Mouse (Mus musculus): Measurements from ENCODE around the gene Esp24. TPM values are rescaled to one million over a fixed set of nuclear protein-coding genes. Genes with fewer than 3 reads are reported as not detected.
"Not testable (repeated sequence)": the region's sequence is repeated elsewhere in the genome, so short reads cannot be mapped to it uniquely, and the experiment has no call there.

Gene Esp24
- not detected for polyA plus RNA-seq (2012; fragmentation: generic; extraction: Trizol)

DNA sequence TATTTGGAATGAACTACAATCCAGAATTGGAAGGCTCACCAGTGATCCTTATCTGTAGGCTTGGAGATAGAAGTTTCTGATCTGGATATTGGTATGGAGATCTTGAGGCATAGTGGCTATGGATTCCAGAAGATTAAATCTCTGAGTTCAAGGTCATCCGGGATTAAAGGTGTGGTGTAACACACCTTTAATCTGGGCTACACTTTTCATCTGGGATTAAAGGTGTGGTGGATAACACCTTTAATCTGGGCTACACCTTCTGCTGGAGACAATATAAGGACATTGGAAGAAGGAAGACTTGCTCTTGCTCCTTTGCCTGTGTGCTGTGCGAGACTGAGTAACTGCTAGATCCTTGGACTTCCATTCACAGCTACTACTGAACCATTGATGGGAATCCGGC, at the start of gene Esp24:
TSS of gene Esp24 (plus strand) at position 301 of the 400 bp plus-strand sequence.
- not testable (repeated sequence) for H3K79me2 ChIP-seq (ENCODE audit: control insufficient read depth, insufficient read depth); H3K4me2 ChIP-seq (ENCODE audit: low read depth); H3ac ChIP-seq (ENCODE audit: control insufficient read depth, insufficient read length); H3K36me3 ChIP-seq (ENCODE audit: control insufficient read depth, insufficient read depth); H3K4me3 ChIP-seq; H3K27me3 ChIP-seq (ENCODE audit: control insufficient read depth, insufficient read depth, insufficient read length)

DNA sequence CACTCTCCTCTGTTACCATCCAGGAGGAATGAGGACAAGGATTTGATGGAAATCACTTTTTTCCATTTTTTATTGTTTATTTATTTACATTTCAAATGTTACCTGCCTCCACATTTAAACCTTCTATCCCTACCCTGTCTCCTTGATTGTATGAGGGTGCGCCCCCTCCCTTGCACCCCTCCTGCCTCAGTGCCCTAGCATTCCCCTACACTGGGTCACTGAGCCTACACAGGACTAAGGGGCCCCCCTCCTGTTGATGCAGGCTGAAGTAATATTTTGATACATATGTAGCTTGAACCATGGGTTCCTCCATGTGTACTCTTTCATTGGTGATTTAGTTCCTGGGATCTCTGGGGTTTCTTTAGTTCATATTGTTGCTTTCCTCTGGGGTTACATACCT, 26.6 kb upstream of the Esp24 start:
- no peaks in the 10 kb centered on the region for H3K36me3 ChIP-seq (ENCODE audit: control insufficient read depth, insufficient read depth)
- H3K79me2 ChIP-seq (ENCODE audit: control insufficient read depth, insufficient read depth), result no peaks in the 10 kb centered on the region
- H3K4me3 ChIP-seq, result no peak overlapping the region
- TF ChIP-seq POLR2A (IDR thresholded peaks at IDR 0.05; ENCODE audit: insufficient read length, low read depth) (no peak), REST (IDR thresholded peaks at IDR 0.05; ENCODE audit: insufficient read depth, insufficient read length) (no peak), E2F4 (IDR thresholded peaks at IDR 0.05; ENCODE audit: insufficient read depth) (no peak), SRF (IDR thresholded peaks at IDR 0.05; ENCODE audit: control insufficient read depth, insufficient read length, low read depth) (no peak), MAX (IDR thresholded peaks at IDR 0.05; ENCODE audit: low read depth) (no peak), CEBPB (IDR thresholded peaks at IDR 0.05; ENCODE audit: insufficient read depth, poor library complexity, severe bottlenecking) (no peak), MYOD1 (IDR thresholded peaks at IDR 0.05; ENCODE audit: control insufficient read depth in 1 of 3, insufficient read length in 2 of 3, low read depth in 2 of 3) (no peak), USF1 (IDR thresholded peaks at IDR 0.05; ENCODE audit: low read depth) (no peak), TCF3 (IDR thresholded peaks at IDR 0.05; ENCODE audit: insufficient read length, low read depth) (no peak)
- H3K27me3 ChIP-seq (ENCODE audit: control insufficient read depth, insufficient read depth, insufficient read length), result no peaks in the 10 kb centered on the region
- no peak overlapping the region for H3ac ChIP-seq (ENCODE audit: control insufficient read depth, insufficient read length)
- no peak overlapping the region for H3K4me2 ChIP-seq (ENCODE audit: low read depth)

DNA sequence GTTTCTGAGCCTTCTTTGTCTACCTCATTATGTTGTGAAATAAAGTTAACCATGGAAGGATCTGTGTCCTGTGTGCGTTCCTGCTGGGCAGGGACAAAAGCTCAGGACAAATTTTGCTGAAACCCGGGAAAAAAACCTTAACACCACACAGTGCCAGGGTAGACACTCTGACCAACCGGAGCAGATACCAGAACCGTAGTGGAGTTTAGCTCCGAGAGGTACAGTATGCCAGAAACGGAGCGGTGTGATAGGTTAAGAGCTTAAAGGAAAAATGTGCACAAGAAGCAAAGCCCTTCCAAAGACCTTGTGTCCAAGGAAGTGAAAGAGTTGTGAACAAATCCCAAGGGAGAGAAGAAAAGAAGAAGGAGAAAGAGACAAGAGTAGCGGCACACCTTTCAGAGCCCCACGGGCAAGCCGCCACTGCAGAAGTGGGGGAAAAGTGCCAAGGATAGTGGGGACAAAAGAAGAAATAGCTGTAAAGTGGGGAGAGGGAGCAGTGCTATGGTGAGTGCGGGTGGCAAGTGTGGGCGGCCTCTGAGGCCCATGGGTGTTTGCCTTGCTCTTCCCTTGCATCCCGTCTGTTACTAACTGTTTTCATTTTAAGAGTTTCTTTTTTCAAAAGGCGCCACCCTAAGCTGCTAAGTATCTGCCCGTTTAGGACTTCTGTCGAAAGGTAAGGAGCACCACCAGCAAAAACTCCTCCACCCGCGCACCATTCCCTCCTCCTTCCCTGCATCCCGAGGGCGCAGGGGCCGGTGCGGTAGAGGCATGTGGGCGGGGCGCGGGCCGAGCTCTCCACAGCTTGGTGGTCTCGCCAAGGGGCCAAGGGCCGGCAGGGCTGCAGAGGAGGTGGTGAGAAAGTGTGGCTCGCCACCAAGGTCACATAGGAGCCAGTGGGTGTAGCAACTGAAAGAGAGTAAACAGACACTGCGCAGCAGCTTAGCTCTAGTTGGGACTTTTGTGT, 25.5 kb upstream of the Esp24 start:
- Histone ChIP-seq H3K36me3 (ENCODE audit: control insufficient read depth, insufficient read depth) (no peaks in the 10 kb centered on the region), H3K27me3 (ENCODE audit: control insufficient read depth, insufficient read depth, insufficient read length) (no peaks in the 10 kb centered on the region), H3ac (ENCODE audit: control insufficient read depth, insufficient read length) (no peak overlapping the region), H3K79me2 (ENCODE audit: control insufficient read depth, insufficient read depth) (no peaks in the 10 kb centered on the region), H3K4me2 (ENCODE audit: low read depth) (no peak overlapping the region), H3K4me3 (no peak overlapping the region)
- TF ChIP-seq MYOD1 (IDR thresholded peaks at IDR 0.05; ENCODE audit: control insufficient read depth in 1 of 3, insufficient read length in 2 of 3, low read depth in 2 of 3), result no peak
- TF ChIP-seq MYOG (IDR thresholded peaks at IDR 0.05; ENCODE audit: control insufficient read depth in 1 of 3, insufficient read depth in 1 of 3, insufficient read length in 2 of 3, low read depth in 2 of 3), result no peak
- no peak for TF ChIP-seq E2F4 (IDR thresholded peaks at IDR 0.05; ENCODE audit: insufficient read depth)
- TF ChIP-seq REST (IDR thresholded peaks at IDR 0.05; ENCODE audit: insufficient read depth, insufficient read length), result no peak
- TF ChIP-seq TCF3 (IDR thresholded peaks at IDR 0.05; ENCODE audit: insufficient read length, low read depth), result no peak
- no peak for TF ChIP-seq SRF (IDR thresholded peaks at IDR 0.05; ENCODE audit: control insufficient read depth, insufficient read length, low read depth)
- TF ChIP-seq USF1 (IDR thresholded peaks at IDR 0.05; ENCODE audit: low read depth), result no peak
- TF ChIP-seq POLR2AphosphoS2 (IDR thresholded peaks at IDR 0.05; ENCODE audit: insufficient read length, low read depth), result no peak

DNA sequence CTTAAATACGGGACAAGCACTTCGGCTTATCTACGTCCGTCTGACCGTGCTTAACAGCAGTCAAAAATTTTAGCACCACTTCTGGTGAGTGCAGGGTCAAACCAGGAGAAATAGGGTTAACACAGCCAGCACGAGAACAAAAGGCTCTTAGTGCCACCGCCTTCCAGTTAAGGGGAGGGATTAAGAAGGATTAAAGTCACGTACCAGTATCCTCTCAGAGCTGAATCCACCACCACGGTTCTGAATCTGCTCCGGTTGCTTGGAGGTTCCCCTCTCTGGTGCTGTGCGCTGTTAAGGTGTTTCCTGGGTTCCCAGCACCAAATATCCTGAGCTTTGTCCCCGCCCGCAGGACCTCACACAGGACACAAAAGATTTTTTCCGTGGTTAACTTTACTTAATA, 19.3 kb upstream of the Esp24 start:
- Histone ChIP-seq H3ac (ENCODE audit: control insufficient read depth, insufficient read length) (no peak overlapping the region), H3K4me2 (ENCODE audit: low read depth) (no peak overlapping the region), H3K4me3 (no peak overlapping the region), H3K79me2 (ENCODE audit: control insufficient read depth, insufficient read depth) (no peaks in the 10 kb centered on the region), H3K27me3 (ENCODE audit: control insufficient read depth, insufficient read depth, insufficient read length) (no peaks in the 10 kb centered on the region), H3K36me3 (ENCODE audit: control insufficient read depth, insufficient read depth) (no peaks in the 10 kb centered on the region)
- no peak for TF ChIP-seq USF1 (IDR thresholded peaks at IDR 0.05; ENCODE audit: low read depth)
- TF ChIP-seq MYOD1 (IDR thresholded peaks at IDR 0.05; ENCODE audit: control insufficient read depth in 1 of 3, insufficient read length in 2 of 3, low read depth in 2 of 3), result no peak
- TF ChIP-seq POLR2AphosphoS2 (IDR thresholded peaks at IDR 0.05; ENCODE audit: insufficient read length, low read depth), result no peak
- no peak for TF ChIP-seq SRF (IDR thresholded peaks at IDR 0.05; ENCODE audit: control insufficient read depth, insufficient read length, low read depth)
- TF ChIP-seq CEBPB (IDR thresholded peaks at IDR 0.05; ENCODE audit: insufficient read depth, poor library complexity, severe bottlenecking), result no peak
- no peak for TF ChIP-seq TCF12 (IDR thresholded peaks at IDR 0.05; ENCODE audit: insufficient read depth, poor library complexity, severe bottlenecking)
- TF ChIP-seq MAX (IDR thresholded peaks at IDR 0.05; ENCODE audit: low read depth), result no peak
- TF ChIP-seq MYOG (IDR thresholded peaks at IDR 0.05; ENCODE audit: control insufficient read depth in 1 of 3, insufficient read depth in 1 of 3, insufficient read length in 2 of 3, low read depth in 2 of 3), result no peak
- TF ChIP-seq REST (IDR thresholded peaks at IDR 0.05; ENCODE audit: insufficient read depth, insufficient read length), result no peak
- no peak for TF ChIP-seq E2F4 (IDR thresholded peaks at IDR 0.05; ENCODE audit: insufficient read depth)
- no peak for TF ChIP-seq TCF3 (IDR thresholded peaks at IDR 0.05; ENCODE audit: insufficient read length, low read depth)
- TF ChIP-seq POLR2A (IDR thresholded peaks at IDR 0.05; ENCODE audit: insufficient read length, low read depth), result no peak

DNA sequence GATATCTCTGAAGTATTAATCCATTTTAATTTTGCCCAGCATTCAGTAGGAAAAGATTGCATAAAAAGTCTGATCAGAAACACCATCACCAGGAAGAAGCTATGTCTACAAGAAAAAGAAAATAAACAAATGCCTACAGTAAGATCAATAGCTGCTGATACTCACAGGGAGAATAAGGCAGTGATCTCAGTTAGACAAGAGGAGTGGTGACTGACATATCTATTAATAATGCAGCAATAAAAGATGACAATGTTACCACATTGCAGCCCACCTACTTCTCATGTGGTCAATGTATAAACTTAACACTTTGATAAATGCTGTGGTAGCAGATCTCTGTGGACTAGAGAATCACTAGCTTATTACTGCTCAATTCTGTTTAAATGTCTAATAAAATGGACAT, 6.7 kb downstream of the Esp24 start, which contains the start of gene Gm21903:
TSS of gene Gm21903 (minus strand) at position 101 of the 400 bp plus-strand sequence.
- no peak within 1 kb of the TSS for H3ac ChIP-seq (ENCODE audit: control insufficient read depth, insufficient read length)
- H3K79me2 ChIP-seq (ENCODE audit: control insufficient read depth, insufficient read depth), result no peaks in the 10 kb centered on the region
- TF ChIP-seq MYOG (IDR thresholded peaks at IDR 0.05; ENCODE audit: control insufficient read depth in 1 of 3, insufficient read depth in 1 of 3, insufficient read length in 2 of 3, low read depth in 2 of 3) (no peak), MAX (IDR thresholded peaks at IDR 0.05; ENCODE audit: low read depth) (no peak), USF1 (IDR thresholded peaks at IDR 0.05; ENCODE audit: low read depth) (no peak), CEBPB (IDR thresholded peaks at IDR 0.05; ENCODE audit: insufficient read depth, poor library complexity, severe bottlenecking) (no peak), MYOD1 (IDR thresholded peaks at IDR 0.05; ENCODE audit: control insufficient read depth in 1 of 3, insufficient read length in 2 of 3, low read depth in 2 of 3) (no peak), SRF (IDR thresholded peaks at IDR 0.05; ENCODE audit: control insufficient read depth, insufficient read length, low read depth) (no peak), E2F4 (IDR thresholded peaks at IDR 0.05; ENCODE audit: insufficient read depth) (no peak), POLR2AphosphoS2 (IDR thresholded peaks at IDR 0.05; ENCODE audit: insufficient read length, low read depth) (no peak), POLR2A (IDR thresholded peaks at IDR 0.05; ENCODE audit: insufficient read length, low read depth) (no peak), REST (IDR thresholded peaks at IDR 0.05; ENCODE audit: insufficient read depth, insufficient read length) (no peak), TCF3 (IDR thresholded peaks at IDR 0.05; ENCODE audit: insufficient read length, low read depth) (no peak), TCF12 (IDR thresholded peaks at IDR 0.05; ENCODE audit: insufficient read depth, poor library complexity, severe bottlenecking) (no peak)
- H3K36me3 ChIP-seq (ENCODE audit: control insufficient read depth, insufficient read depth), result no peaks in the 10 kb centered on the region
- no peak within 1 kb of the TSS for H3K4me2 ChIP-seq (ENCODE audit: low read depth)
- H3K27me3 ChIP-seq (ENCODE audit: control insufficient read depth, insufficient read depth, insufficient read length), result no peaks in the 10 kb centered on the region
- no peak within 1 kb of the TSS for H3K4me3 ChIP-seq
